Mouse (Mus musculus): ENCODE measurements around the gene Phc1. TPM values are rescaled to one million over a fixed set of nuclear protein-coding genes. Genes with fewer than 3 reads are reported as not detected.
A peak's percentile ranks its signal among the peaks of the same experiment; 100 is the strongest.

Gene Phc1
- polyA plus RNA-seq, 1 experiment = not detected

- H3K27ac ChIP-seq (ENCODE audit: insufficient read depth, low read depth, low read length) = no peak overlapping the region
- H3K4me3 ChIP-seq (ENCODE audit: insufficient read depth, low read depth, low read length) = no peak overlapping the region
- no peaks in the 10 kb centered on the region for H3K4me1 ChIP-seq (ENCODE audit: control insufficient read depth, insufficient read depth, low read length)
- 90% methylated on average over 4 of the region's 4 CpGs for WGBS
- no peak for TF ChIP-seq CTCF (IDR thresholded peaks at IDR 0.05; ENCODE audit: insufficient read depth, low read depth, low read length)
Observed at GRCm38 (mm10) chr6:122302661-122303060, 37.7 kb downstream of the Phc1 start.

DNA sequence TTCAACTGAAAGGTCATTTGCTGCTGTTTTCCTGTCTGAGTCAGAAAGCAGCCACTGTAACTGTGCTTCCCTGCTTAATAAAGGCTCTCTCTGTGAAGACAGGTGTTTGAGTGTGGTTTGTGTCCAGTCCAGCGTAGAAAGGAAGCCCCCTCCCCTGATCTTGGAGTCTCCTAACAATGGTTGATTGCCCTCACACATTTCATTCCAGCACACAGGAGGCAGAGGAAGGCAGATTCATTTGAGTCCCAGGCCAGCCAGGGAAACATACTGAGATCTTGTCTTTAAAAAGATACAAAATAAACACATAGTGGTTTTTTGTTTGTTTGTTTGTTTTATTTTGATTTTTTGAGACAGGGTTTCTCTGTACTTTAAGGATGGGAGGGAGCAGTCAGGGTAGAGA is 38.2 kb downstream of the Phc1 start:
- H3K27ac ChIP-seq (ENCODE audit: insufficient read depth, low read depth, low read length) = no peak overlapping the region
- TF ChIP-seq CTCF (IDR thresholded peaks at IDR 0.05; ENCODE audit: insufficient read depth, low read depth, low read length) = no peak
- TF ChIP-seq POLR2A (IDR thresholded peaks at IDR 0.05; ENCODE audit: insufficient read depth, low read depth, low read length) = no peak

DNA sequence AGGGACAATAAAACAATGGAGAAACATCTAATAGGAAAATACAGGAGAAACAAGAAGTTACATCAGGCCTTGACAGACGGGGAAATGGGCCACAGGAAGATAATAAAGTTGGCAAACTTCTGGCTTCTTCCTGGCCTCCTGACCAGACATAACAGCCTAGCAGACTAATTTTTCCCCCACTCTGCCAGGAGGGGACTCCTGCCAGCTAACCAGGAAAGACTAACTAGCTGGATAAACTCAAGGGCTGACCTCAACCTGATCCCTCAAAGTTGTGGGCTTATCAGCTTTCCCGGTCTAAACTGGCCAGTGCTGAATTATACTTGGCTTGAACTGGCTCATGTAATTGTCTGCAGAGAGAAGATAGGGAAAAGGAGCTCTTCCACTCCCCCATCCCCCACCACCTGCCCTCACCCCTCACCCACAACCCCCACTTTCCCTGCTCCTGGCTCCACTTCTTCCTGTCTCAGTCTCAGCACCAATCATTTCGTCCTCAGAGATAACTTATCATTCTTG is 40.7 kb downstream of the Phc1 start:
- Histone ChIP-seq H3K4me3 (ENCODE audit: insufficient read depth, low read depth, low read length) (no peak overlapping the region), H3K27ac (ENCODE audit: insufficient read depth, low read depth, low read length) (no peak overlapping the region), H3K4me1 (ENCODE audit: control insufficient read depth, insufficient read depth, low read length) (no peaks in the 10 kb centered on the region)
- 83% methylated on average over 3 of the region's 3 CpGs for WGBS
- TF ChIP-seq CTCF (IDR thresholded peaks at IDR 0.05; ENCODE audit: insufficient read depth, low read depth, low read length) (no peak), POLR2A (IDR thresholded peaks at IDR 0.05; ENCODE audit: insufficient read depth, low read depth, low read length) (no peak)

More for the DNA sequence above, 38.2 kb downstream of the Phc1 start:
- Histone ChIP-seq H3K4me1 (ENCODE audit: control insufficient read depth, insufficient read depth, low read length) (no peaks in the 10 kb centered on the region), H3K4me3 (ENCODE audit: insufficient read depth, low read depth, low read length) (no peak overlapping the region)
- WGBS = 71% methylated on average over 1 of the region's 1 CpGs

- WGBS = 57% methylated on average over 4 of the region's 4 CpGs
- Histone ChIP-seq H3K4me1 (ENCODE audit: control insufficient read depth, insufficient read depth, low read length) (no peaks in the 10 kb centered on the region), H3K4me3 (ENCODE audit: insufficient read depth, low read depth, low read length) (no peak overlapping the region), H3K27ac (ENCODE audit: insufficient read depth, low read depth, low read length) (no peak overlapping the region)
- TF ChIP-seq CTCF (IDR thresholded peaks at IDR 0.05; ENCODE audit: insufficient read depth, low read depth, low read length) = no peak
- TF ChIP-seq POLR2A (IDR thresholded peaks at IDR 0.05; ENCODE audit: insufficient read depth, low read depth, low read length) = no peak
Observed at GRCm38 (mm10) chr6:122298223-122298609, 42.1 kb downstream of the Phc1 start.

DNA sequence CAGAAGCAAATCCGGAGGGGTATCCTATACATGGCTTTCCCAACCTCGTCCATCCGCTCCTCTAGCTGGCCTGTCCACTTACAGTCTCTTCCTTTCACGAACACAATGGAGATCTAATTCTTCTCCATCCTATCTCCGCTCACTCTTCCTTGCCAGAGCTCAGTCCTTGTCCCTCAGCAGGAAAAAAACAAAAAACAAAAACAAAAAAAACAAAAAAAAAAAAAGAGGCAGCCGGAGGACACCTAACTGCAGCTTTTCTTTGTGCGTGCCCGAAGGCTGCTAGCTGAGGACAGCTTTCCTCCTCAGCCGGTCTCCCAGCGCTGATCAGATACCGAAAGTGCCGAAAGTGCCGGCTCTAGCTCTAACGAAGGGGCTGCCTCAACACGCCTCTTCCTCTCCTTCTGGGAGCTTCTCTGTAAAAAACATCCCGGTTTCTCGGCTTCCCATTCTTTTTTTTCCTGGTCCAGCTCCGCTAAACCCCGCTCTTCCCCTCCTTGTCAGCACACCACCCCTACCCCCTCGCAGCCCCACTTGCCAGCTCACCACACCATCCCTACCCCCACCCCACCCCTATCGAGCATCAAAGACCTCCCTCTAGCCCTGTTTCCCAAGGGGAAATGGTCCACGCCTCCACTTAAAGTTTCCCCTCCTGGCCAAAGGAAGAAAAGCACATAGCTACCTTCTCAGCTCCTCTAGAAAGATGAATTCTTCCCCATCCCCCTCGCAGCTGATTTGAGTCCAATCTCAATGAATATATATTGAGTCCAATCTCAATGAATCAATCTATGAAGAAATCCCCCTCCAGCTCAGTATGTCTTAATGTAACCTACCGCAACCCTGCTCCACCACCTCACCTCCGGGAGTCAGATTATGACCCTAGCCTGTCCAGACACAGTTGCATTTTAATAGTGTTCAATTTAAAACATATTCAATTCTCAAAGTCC is 42.8 kb downstream of the Phc1 start:
- Histone ChIP-seq H3K4me3 (ENCODE audit: insufficient read depth, low read depth, low read length) (peak overlapping the region; percentile 55), H3K27ac (ENCODE audit: insufficient read depth, low read depth, low read length) (no peak overlapping the region), H3K4me1 (ENCODE audit: control insufficient read depth, insufficient read depth, low read length) (no peaks in the 10 kb centered on the region)
- WGBS = 5% methylated on average over 25 of the region's 25 CpGs
- no peak for TF ChIP-seq CTCF (IDR thresholded peaks at IDR 0.05; ENCODE audit: insufficient read depth, low read depth, low read length)
- TF ChIP-seq POLR2A (IDR thresholded peaks at IDR 0.05; ENCODE audit: insufficient read depth, low read depth, low read length) = no peak

DNA sequence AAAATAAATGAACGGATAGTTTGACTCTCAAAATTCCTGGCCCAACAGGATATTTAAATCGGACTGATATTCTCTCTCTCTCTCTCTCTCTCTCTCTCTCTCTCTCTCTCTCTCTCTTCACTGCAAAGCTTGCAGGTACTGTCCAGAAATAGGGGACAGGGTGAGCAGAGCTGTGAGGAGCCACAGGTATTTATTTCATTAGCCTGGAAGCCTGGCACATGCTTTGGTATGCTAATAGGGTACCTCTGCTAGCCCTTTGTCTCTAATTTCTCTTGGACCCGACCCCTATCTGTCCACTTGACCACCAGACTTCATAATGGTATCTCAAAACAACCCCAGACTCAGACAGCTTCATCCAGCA is 43.5 kb downstream of the Phc1 start:
- H3K27ac ChIP-seq (ENCODE audit: insufficient read depth, low read depth, low read length) = no peak overlapping the region
- H3K4me1 ChIP-seq (ENCODE audit: control insufficient read depth, insufficient read depth, low read length) = no peaks in the 10 kb centered on the region
- TF ChIP-seq POLR2A (IDR thresholded peaks at IDR 0.05; ENCODE audit: insufficient read depth, low read depth, low read length) = no peak
- TF ChIP-seq CTCF (IDR thresholded peaks at IDR 0.05; ENCODE audit: insufficient read depth, low read depth, low read length) = no peak
- peak overlapping the region; percentile 55 for H3K4me3 ChIP-seq (ENCODE audit: insufficient read depth, low read depth, low read length)
- 24% methylated on average over 3 of the region's 3 CpGs for WGBS

DNA sequence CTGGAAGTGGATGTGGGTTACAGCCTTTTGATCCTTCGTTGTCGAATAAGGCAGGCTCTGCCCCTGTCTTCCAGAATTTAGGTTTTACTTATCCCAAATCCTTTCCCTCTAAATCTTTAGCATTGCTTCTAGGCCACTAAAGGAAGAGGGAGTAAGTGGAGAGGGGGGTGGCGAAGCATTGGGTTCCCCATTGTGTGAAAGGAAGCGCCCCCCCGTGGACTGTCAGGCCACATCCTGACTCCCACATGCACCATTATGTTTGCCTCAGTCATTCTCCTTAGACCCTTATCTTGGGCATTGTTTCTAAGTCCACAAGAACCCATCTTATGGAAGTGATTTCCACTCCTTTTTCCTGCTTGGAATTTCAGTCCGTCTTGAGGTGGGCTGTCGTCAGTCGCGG is 45.1 kb downstream of the Phc1 start:
- H3K4me1 ChIP-seq (ENCODE audit: control insufficient read depth, insufficient read depth, low read length) = no peaks in the 10 kb centered on the region
- no peak overlapping the region for H3K4me3 ChIP-seq (ENCODE audit: insufficient read depth, low read depth, low read length)
- TF ChIP-seq POLR2A (IDR thresholded peaks at IDR 0.05; ENCODE audit: insufficient read depth, low read depth, low read length) = no peak
- no peak for TF ChIP-seq CTCF (IDR thresholded peaks at IDR 0.05; ENCODE audit: insufficient read depth, low read depth, low read length)
- H3K27ac ChIP-seq (ENCODE audit: insufficient read depth, low read depth, low read length) = no peak overlapping the region
- WGBS = 67% methylated on average over 9 of the region's 9 CpGs

GRCm38 (mm10) chr6:122294290-122294689 is 46.1 kb downstream of the Phc1 start:
- Histone ChIP-seq H3K4me1 (ENCODE audit: control insufficient read depth, insufficient read depth, low read length) (no peaks in the 10 kb centered on the region), H3K4me3 (ENCODE audit: insufficient read depth, low read depth, low read length) (no peak overlapping the region), H3K27ac (ENCODE audit: insufficient read depth, low read depth, low read length) (no peak overlapping the region)
- TF ChIP-seq POLR2A (IDR thresholded peaks at IDR 0.05; ENCODE audit: insufficient read depth, low read depth, low read length) (no peak), CTCF (IDR thresholded peaks at IDR 0.05; ENCODE audit: insufficient read depth, low read depth, low read length) (no peak)
- WGBS = 83% methylated on average over 3 of the region's 3 CpGs

DNA sequence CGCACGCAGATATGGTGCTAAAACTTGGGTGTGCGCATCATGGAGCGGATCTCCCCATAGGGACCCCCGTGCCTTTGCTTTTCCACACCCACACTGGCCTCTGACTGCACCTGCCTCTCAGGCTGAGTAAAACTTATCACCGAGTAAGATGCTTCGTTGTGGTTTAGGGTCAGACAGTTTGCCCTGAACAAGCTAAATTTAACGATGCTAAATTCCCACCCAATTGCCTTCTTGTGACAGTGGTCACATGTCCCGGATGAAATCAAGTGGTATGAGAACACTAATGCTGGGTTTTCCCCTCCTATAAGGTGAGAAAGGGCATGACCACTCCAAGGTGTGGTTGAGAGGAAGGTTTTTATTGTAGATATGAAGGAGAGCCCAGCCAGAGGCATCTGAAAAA is 46.6 kb downstream of the Phc1 start:
- WGBS = 93% methylated on average over 9 of the region's 9 CpGs
- Histone ChIP-seq H3K27ac (ENCODE audit: insufficient read depth, low read depth, low read length) (no peak overlapping the region), H3K4me3 (ENCODE audit: insufficient read depth, low read depth, low read length) (no peak overlapping the region), H3K4me1 (ENCODE audit: control insufficient read depth, insufficient read depth, low read length) (no peaks in the 10 kb centered on the region)
- TF ChIP-seq CTCF (IDR thresholded peaks at IDR 0.05; ENCODE audit: insufficient read depth, low read depth, low read length) (no peak), POLR2A (IDR thresholded peaks at IDR 0.05; ENCODE audit: insufficient read depth, low read depth, low read length) (no peak)

Data from olfactory bulb, adult 2 months (tissue).